Mouse (Mus musculus) MEL (cell line): ENCODE results near the gene Gm6525.

ENCODE experiments used
- CTCF ChIP-seq, 3 experiments: IDR thresholded peaks in 2 of 3; conservative IDR thresholded peaks in 1 of 3; 2 replicates each; pipeline ENCODE4 v1.5.1; 2011 to 2012; ENCODE audit warnings: low read length in 3 of 3, low read depth in 2 of 3, mild to moderate bottlenecking in 2 of 3, improper control_type of control experiment in 1 of 3, inconsistent platforms in 1 of 3, mixed read lengths in 1 of 3, moderate library complexity in 1 of 3; ENCODE audit not compliant: control insufficient read depth in 1 of 3, insufficient read depth in 1 of 3, poor library complexity in 1 of 3, severe bottlenecking in 1 of 3
- EP300 ChIP-seq, 2 experiments: IDR thresholded peaks; 2 replicates each; pipeline ENCODE4 v1.6.1; 2011; ENCODE audit warnings: improper control_type of control experiment in 2 of 2, low read length in 2 of 2, low read depth in 1 of 2, mild to moderate bottlenecking in 1 of 2
- GATA1 ChIP-seq: IDR thresholded peaks from 2 replicates; pipeline ENCODE4 v1.6.1; 2011; ENCODE audit warnings: low read depth, low read length, improper control_type of control experiment
- JUND ChIP-seq: IDR thresholded peaks from 2 replicates; pipeline ENCODE4 v1.6.1; 2011; ENCODE audit warnings: low read depth, mild to moderate bottlenecking, improper control_type of control experiment, low read length
- MXI1 ChIP-seq: IDR thresholded peaks from 2 replicates; pipeline ENCODE4 v1.6.1; 2011; ENCODE audit warnings: mild to moderate bottlenecking, low read depth, low read length, improper control_type of control experiment
- MYC ChIP-seq: IDR thresholded peaks from 2 replicates; pipeline ENCODE4 v1.6.1; 2011; ENCODE audit warnings: low read depth, mild to moderate bottlenecking, low read length, improper control_type of control experiment, moderate library complexity
- NELFE ChIP-seq: IDR thresholded peaks from 2 replicates; pipeline ENCODE4 v1.6.1; 2011; ENCODE audit warnings: low read depth, low read length, improper control_type of control experiment
- POLR2A ChIP-seq, 2 experiments: IDR thresholded peaks; 2 replicates each; pipeline ENCODE4 v1.6.1; 2011 to 2012; ENCODE audit warnings: low read length in 2 of 2, mild to moderate bottlenecking in 2 of 2, control low read depth in 1 of 2, improper control_type of control experiment in 1 of 2, low read depth in 1 of 2, moderate library complexity in 1 of 2; ENCODE audit not compliant: control insufficient read depth in 1 of 2, insufficient read depth in 1 of 2, poor library complexity in 1 of 2
- POLR2AphosphoS2 ChIP-seq: IDR thresholded peaks from 2 replicates; pipeline ENCODE4 v1.6.1; 2011; ENCODE audit warnings: low read length, improper control_type of control experiment
- SMC3 ChIP-seq: IDR thresholded peaks from 2 replicates; pipeline ENCODE4 v1.6.1; 2011; ENCODE audit warnings: low read depth, low read length, improper control_type of control experiment
- TCF12 ChIP-seq: IDR thresholded peaks from 2 replicates; pipeline ENCODE4 v1.6.1; 2014; ENCODE audit warnings: low read depth, mild to moderate bottlenecking, inconsistent platforms, low read length, improper control_type of control experiment, moderate library complexity
- UBTF ChIP-seq: IDR thresholded peaks from 2 replicates; pipeline ENCODE4 v1.6.1; 2012; ENCODE audit warnings: low read depth, mild to moderate bottlenecking, inconsistent platforms, low read length, improper control_type of control experiment, moderate library complexity, borderline replicate concordance; ENCODE audit not compliant: insufficient read depth
- USF2 ChIP-seq, 2 experiments: IDR thresholded peaks; 2 replicates each; pipeline ENCODE4 v1.6.1; 2011 to 2012; ENCODE audit warnings: improper control_type of control experiment in 2 of 2, low read length in 2 of 2, borderline replicate concordance in 1 of 2, inconsistent platforms in 1 of 2, low read depth in 1 of 2, mild to moderate bottlenecking in 1 of 2; ENCODE audit not compliant: insufficient read depth in 1 of 2
- ZMIZ1 ChIP-seq: IDR thresholded peaks from 2 replicates; pipeline ENCODE4 v1.6.1; 2012; ENCODE audit warnings: low read depth, mild to moderate bottlenecking, inconsistent platforms, low read length, improper control_type of control experiment, moderate library complexity

GRCm38 (mm10) chr3:84215253-84215652, 41.3 kb downstream of the Gm6525 start:
- no peak for TF ChIP-seq NELFE
- no peak for TF ChIP-seq CTCF (IDR thresholded peaks at IDR 0.05 in 2 of 3, conservative IDR thresholded peaks at IDR 0.05 in 1 of 3; ENCODE audit: control insufficient read depth in 1 of 3, insufficient read depth in 1 of 3, low read depth in 2 of 3, low read length in 3 of 3, poor library complexity in 1 of 3, severe bottlenecking in 1 of 3)
- no peak for TF ChIP-seq POLR2AphosphoS2
- TF ChIP-seq UBTF, result no peak
- TF ChIP-seq SMC3, result no peak
- TF ChIP-seq POLR2A (IDR thresholded peaks at IDR 0.05; ENCODE audit: control insufficient read depth in 1 of 2, insufficient read depth in 1 of 2, low read depth in 1 of 2, low read length in 2 of 2, poor library complexity in 1 of 2), result no peak
- no peak for TF ChIP-seq JUND
- no peak for TF ChIP-seq GATA1
- no peak for TF ChIP-seq MXI1
- no peak for TF ChIP-seq MYC
- TF ChIP-seq TCF12, result no peak
- TF ChIP-seq ZMIZ1, result no peak
- TF ChIP-seq USF2 (IDR thresholded peaks at IDR 0.05; ENCODE audit: borderline replicate concordance in 1 of 2, insufficient read depth in 1 of 2, low read depth in 1 of 2, low read length in 2 of 2), result no peak
- no peak for TF ChIP-seq EP300 (IDR thresholded peaks at IDR 0.05; ENCODE audit: low read depth in 1 of 2, low read length in 2 of 2)
